Mouse (Mus musculus) induced T-regulatory cell, adult 2 months (primary cell): ENCODE data around the gene Zfp810.
A peak's percentile ranks its signal among the peaks of the same experiment; 100 is the strongest.

Source experiments
- DNase-seq: peaks from one replicate; pipeline ENCODE4 v3.0.0-alpha.2; 2012; ENCODE audit warnings: low read depth

Zfp810 gene

GRCm38 (mm10) chr9:22259184-22260091 is 48.0 kb downstream of the Zfp810 start, which contains the start of gene Zfp599:
Zfp599 (minus strand) TSS chr9:22259895.
- DNase-seq, result peak; percentile 88

- no peak for DNase-seq
These were observed 48.7 kb downstream of the Zfp810 start for GRCm38 (mm10) chr9:22258784-22259183.

- no peak for DNase-seq
These were observed 50.9 kb downstream of the Zfp810 start for GRCm38 (mm10) chr9:22256579-22256978.

GRCm38 (mm10) chr9:22244242-22244641 is 63.2 kb downstream of the Zfp810 start:
- no peak for DNase-seq

- no peak for DNase-seq
These were observed 67.4 kb downstream of the Zfp810 start for GRCm38 (mm10) chr9:22240001-22240400.

- peak; percentile 45 for DNase-seq
These were observed 76.9 kb downstream of the Zfp810 start for GRCm38 (mm10) chr9:22230556-22230955.

GRCm38 (mm10) chr9:22230061-22230460 is 77.4 kb downstream of the Zfp810 start:
- DNase-seq, result no peak

- DNase-seq, result no peak
These were observed 77.9 kb downstream of the Zfp810 start for GRCm38 (mm10) chr9:22229386-22230026.

GRCm38 (mm10) chr9:22226846-22227245 is 80.6 kb downstream of the Zfp810 start:
- no peak for DNase-seq
